Mouse (Mus musculus): ENCODE data around the gene Serpinb1a. TPM values are rescaled to one million over a fixed set of nuclear protein-coding genes. Genes with fewer than 3 reads are reported as not detected.

Serpinb1a gene
- polyA plus RNA-seq, 1 experiment from 2014 or later: 160 TPM

Other genes with a start within 250 kb of the Serpinb1a start
- 0.08 TPM in 1 of 2 replicates, not detected in the other for gene Mylk4, start 67.2 kb downstream of the Serpinb1a start, polyA plus RNA-seq (2015; fragmentation: Nextera tagmentation; extraction: Ambion mirVana)
- 24.8 and 26.2 TPM in 2 replicates for gene Wrnip1, start 49.1 kb downstream of the Serpinb1a start, polyA plus RNA-seq (2015; fragmentation: Nextera tagmentation; extraction: Ambion mirVana)
- gene D930007J09Rik, start 48.3 kb downstream of the Serpinb1a start, polyA plus RNA-seq (2015; fragmentation: Nextera tagmentation; extraction: Ambion mirVana): not detected in 2 replicates
- not detected in 2 replicates for gene Serpinb1c, start 47.0 kb upstream of the Serpinb1a start, polyA plus RNA-seq (2015; fragmentation: Nextera tagmentation; extraction: Ambion mirVana)
- 4.7 and 5.7 TPM in 2 replicates for gene Serpinb6b, start 114.0 kb upstream of the Serpinb1a start, polyA plus RNA-seq (2015; fragmentation: Nextera tagmentation; extraction: Ambion mirVana)
- gene Serpinb9, start 152.1 kb upstream of the Serpinb1a start, polyA plus RNA-seq (2015; fragmentation: Nextera tagmentation; extraction: Ambion mirVana): 8.2 and 10.7 TPM in 2 replicates
- gene Serpinb9b, start 176.2 kb upstream of the Serpinb1a start, polyA plus RNA-seq (2015; fragmentation: Nextera tagmentation; extraction: Ambion mirVana): 0.15 TPM in 1 of 2 replicates, not detected in the other
- 0.33 TPM in 1 of 2 replicates, not detected in the other for gene Serpinb1b, start 227.4 kb upstream of the Serpinb1a start, polyA plus RNA-seq (2015; fragmentation: Nextera tagmentation; extraction: Ambion mirVana)

Measured in intestine, embryonic 15.5 days (tissue).